Mouse (Mus musculus) Patski (cell line): Measurements from ENCODE around the gene Hoxb6. TPM values are rescaled to one million over a fixed set of nuclear protein-coding genes. Genes with fewer than 3 reads are reported as not detected.

Experiments
- ATAC-seq: fragments of 100-300 bp; one replicate; pipeline ENCODE4 v1.8.0; 2021
- CTCF ChIA-PET: fragments of 350-600 bp; sonication (Branson Sonifier 250); formaldehyde crosslinking; loops from one replicate; lab custom pipeline; 2022; ENCODE audit warnings: inconsistent platforms; lab: Charles Lee
- POLR2A ChIA-PET: fragments of 350-600 bp; sonication (Branson Sonifier 250); formaldehyde crosslinking; loops from one replicate; lab custom pipeline; 2022; ENCODE audit warnings: antibody characterized with exemption, inconsistent platforms; lab: Charles Lee
- DNase-seq: peaks from one replicate; pipeline ENCODE4 v3.0.0-alpha.2; 2011; ENCODE audit warnings: low read depth, low spot score
- H3K27me3 ChIP-seq: fragments of 371-371 bp; one replicate; pipeline ENCODE4 v1.5.1; 2021
- CTCF ChIP-seq: fragments of 100-300 bp; IDR thresholded peaks from one replicate; pipeline ENCODE4 v1.5.1; 2021
- in situ Hi-C: fragments of 300-500 bp; cut with MboI; formaldehyde crosslinking; loops from 3 replicates; pipeline ENCODE4 v1.11.1; 2018; ENCODE audit warnings: low pct_unique_long_range_greater_than_20kb, mixed read lengths
- polyA plus RNA-seq: library from polyadenylated mRNA; unstranded; gene quantifications from one replicate; pipeline ENCODE4 v1.2.3, GENCODE M21; 2021

Gene Hoxb6
- polyA plus RNA-seq, 1 experiment from 2014 or later, result 69.7 TPM

DNA sequence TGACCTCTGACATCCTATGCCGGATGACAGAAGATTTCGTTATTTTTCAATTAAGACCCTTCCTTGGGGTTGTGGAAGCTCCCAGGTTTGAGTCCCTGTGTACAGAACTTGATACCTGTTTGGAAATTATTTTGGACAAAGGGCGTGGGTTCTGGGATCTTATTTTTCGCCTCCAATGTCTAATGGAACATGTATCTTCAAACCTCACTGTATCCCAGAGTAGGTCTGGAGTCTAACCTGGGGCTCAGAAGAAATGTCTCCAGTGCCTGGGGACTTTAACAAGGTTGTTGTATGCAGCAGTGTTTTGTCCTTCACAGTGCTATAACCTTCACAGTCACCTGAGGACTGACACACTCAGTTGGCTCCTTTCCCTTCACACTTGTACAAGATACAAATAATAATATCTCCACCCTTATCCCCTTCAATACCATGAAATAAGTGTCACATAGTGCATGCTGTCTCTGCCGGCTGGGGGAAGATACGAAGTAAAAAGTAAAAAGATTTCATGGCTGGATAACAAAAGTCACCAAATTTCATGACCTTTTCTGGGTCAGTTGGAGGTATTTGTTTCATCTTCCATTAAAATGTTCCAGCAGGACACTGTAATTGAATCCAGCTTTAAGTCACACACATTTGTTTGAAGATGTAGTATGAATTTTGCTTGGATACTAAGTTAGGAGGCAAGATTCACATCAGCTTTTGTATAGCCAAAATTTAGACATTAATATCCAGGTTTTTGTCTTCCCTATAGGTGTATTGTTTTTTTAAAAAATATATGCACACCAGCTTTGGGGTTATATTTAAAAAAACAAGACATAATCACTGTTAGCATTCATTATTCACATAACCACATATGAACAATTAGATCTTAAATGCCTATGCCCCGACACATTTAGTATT is 25.0 kb upstream of the Hoxb6 start:
- TF ChIP-seq CTCF, result no peak
- no peaks in the 10 kb centered on the region for H3K27me3 ChIP-seq
- in situ Hi-C loops, result loop anchor here (25.0 kb wide), 1 partner anchor 1180 kb away; the partner anchor contains the start of gene Itga3
- ATAC-seq (no peak), DNase-seq (no peak)
- POLR2A ChIA-PET, result interaction anchor here (0.9 to 42.9 kb wide), 3 partner anchors 13 to 35 kb away, joined by 3 to 1274 read pairs (median 3); partner anchors contain the start of genes Hoxb4, Hoxb5, Hoxb6 and Hoxb7
- CTCF ChIA-PET, result interaction anchor here (0.6 to 1.2 kb wide), 3 partner anchors 11 to 168 kb away, joined by 3 read pairs; no protein-coding TSS in a partner anchor

DNA sequence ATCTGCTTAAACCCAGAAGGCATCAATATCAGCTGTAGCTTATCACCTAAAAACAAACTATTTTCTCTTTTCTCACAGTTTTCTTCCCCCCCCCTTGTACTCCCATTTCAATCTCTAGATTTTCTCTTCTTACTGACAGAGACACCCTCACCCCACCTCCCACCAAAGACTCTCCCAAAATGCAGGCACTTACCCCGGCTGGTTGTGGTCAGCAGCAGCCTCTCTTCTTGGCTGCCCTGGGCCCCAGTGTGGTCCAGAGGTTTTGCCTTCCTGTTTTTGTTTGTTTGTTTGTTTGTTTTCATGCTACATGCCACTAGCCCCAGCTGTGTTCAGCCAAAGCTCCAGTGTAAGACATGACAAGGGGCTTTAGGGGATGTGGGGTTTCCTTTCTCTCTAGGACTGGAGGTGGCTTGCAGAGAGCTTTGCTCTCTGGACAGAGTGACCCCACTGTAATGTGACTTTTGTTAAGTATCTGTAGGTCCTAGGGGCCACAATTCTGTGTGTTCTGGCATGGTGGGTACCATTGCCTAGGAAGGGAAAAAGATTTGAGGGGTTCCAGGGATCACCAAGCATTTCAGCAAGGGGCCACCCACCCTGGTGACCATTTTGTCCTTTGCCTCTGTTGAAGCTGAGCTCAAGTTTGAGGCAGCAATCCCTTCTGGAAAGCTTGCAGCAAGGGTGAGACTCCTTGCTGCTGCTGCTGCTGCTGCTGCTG is 24.1 kb upstream of the Hoxb6 start:
- no peaks in the 10 kb centered on the region for H3K27me3 ChIP-seq
- TF ChIP-seq CTCF, result no peak
- ATAC-seq (no peak), DNase-seq (no peak)
- ChIA-PET POLR2A (interaction anchor here (0.8 to 42.9 kb wide), 5 partner anchors 14 to 34 kb away, joined by 3 to 1274 read pairs (median 3); partner anchors contain the start of genes Hoxb4, Hoxb5, Hoxb6 and Hoxb7), CTCF (interaction anchor here (0.6 to 1.2 kb wide), 6 partner anchors 10 to 169 kb away, joined by 3 read pairs; no protein-coding TSS in a partner anchor)
- in situ Hi-C loops, result loop anchor here (25.0 kb wide), 1 partner anchor 1181 kb away; the partner anchor contains the start of gene Itga3

DNA sequence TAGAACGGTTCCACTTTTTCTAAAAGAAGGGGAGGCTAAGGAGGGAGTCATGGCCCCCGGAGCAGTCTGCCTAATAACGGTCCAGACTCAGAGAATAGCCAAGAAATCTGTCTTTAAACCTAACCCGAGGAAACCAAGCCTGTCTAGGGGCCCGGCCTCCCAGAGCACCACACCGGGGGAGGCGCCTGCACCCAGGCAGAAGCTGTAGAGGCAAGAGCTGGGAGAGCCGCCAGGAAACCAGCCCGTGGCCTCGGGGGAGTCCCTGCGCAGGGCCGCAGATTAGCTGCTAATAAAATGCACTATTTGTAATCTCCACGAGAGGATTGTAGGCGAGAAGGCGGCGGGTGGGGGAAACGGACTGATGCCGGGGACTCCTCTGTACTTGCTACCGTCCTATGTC is 22.4 kb upstream of the Hoxb6 start:
- CTCF ChIA-PET, result interaction anchor here (2.2 kb wide), 1 partner anchor 8 kb away, joined by 7 read pairs; no protein-coding TSS in a partner anchor
- in situ Hi-C loops, result loop anchor here (25.0 kb wide), 1 partner anchor 1183 kb away; the partner anchor contains the start of gene Itga3
- POLR2A ChIA-PET, result interaction anchor here (0.8 to 42.9 kb wide), 2 partner anchors 18 to 32 kb away, joined by 4 to 1274 read pairs; partner anchors contain the start of genes Hoxb4, Hoxb5, Hoxb6 and Hoxb7
- no peaks in the 10 kb centered on the region for H3K27me3 ChIP-seq
- TF ChIP-seq CTCF, result no peak
- peak; percentile 36 for ATAC-seq
- DNase-seq, result no peak

DNA sequence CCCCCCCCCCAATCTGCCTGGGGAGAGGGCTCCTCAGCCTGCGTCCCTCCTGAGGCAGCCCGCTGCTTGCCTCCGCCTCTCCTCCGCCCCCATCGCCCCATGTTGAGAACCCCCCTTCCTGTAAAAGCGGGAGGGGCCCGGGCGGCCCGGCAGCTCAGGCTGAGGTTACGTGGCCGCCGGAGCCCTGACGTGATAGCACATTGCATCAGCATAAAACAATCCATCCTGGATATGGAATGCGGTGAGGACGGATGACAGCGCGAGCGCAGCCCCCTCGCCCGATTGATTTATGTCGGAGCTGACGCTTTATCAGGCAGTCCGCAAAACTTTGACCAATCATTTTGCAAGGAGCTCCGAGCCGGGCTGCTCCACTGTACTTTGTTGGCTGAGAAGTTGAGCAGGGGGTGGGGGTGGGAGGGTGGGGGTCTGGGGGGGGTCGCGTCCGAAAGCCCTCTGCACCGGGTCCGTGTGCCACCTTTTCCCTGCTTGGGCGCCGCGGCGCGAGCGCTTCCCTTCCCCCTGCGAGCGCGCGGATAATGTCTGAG is 21.2 kb upstream of the Hoxb6 start, which contains the start of gene Hoxb9:
Hoxb9 (plus strand) TSS at position 462 of the 545 bp plus-strand sequence.
- ChIA-PET CTCF (interaction anchor here (2.2 kb wide), 1 partner anchor 10 kb away, joined by 7 read pairs; no protein-coding TSS in a partner anchor), POLR2A (interaction anchor here (0.7 to 42.9 kb wide), 9 partner anchors 10 to 591 kb away, joined by 3 to 1274 read pairs (median 5); partner anchors contain the start of genes Hoxb4, Hoxb5, Hoxb6 and Hoxb7)
- no peak for TF ChIP-seq CTCF
- DNase-seq (peak; percentile 85), ATAC-seq (peak; percentile 41)
- in situ Hi-C loops, result loop anchor here (25.0 kb wide), 1 partner anchor 1184 kb away; the partner anchor contains the start of gene Itga3
- H3K27me3 ChIP-seq, result no peaks in the 10 kb centered on the region

DNA sequence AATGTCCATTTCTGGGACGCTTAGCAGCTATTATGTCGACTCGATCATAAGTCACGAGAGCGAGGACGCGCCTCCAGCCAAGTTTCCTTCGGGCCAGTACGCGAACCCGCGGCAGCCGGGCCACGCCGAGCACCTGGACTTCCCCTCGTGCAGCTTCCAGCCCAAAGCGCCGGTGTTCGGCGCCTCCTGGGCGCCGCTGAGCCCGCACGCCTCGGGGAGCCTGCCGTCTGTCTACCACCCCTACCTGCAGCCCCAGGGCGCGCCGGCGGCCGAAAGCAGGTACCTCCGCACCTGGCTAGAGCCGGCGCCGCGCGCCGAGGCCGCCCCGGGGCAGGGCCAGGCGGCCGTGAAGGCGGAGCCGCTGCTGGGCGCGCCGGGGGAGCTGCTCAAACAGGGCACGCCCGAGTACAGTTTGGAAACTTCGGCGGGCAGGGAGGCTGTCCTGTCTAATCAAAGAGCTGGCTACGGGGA is 20.7 kb upstream of the Hoxb6 start:
- in situ Hi-C loops, result loop anchor here (25.0 kb wide), 1 partner anchor 1184 kb away; the partner anchor contains the start of gene Itga3
- no peak for TF ChIP-seq CTCF
- CTCF ChIA-PET, result interaction anchor here (2.2 kb wide), 1 partner anchor 10 kb away, joined by 7 read pairs; no protein-coding TSS in a partner anchor
- POLR2A ChIA-PET, result interaction anchor here (0.5 to 42.9 kb wide), 12 partner anchors 10 to 591 kb away, joined by 3 to 1274 read pairs (median 5); partner anchors contain the start of genes Hoxb4, Hoxb5, Hoxb6 and Hoxb7
- peak; percentile 28 for ATAC-seq
- no peak for DNase-seq
- H3K27me3 ChIP-seq, result no peaks in the 10 kb centered on the region

DNA sequence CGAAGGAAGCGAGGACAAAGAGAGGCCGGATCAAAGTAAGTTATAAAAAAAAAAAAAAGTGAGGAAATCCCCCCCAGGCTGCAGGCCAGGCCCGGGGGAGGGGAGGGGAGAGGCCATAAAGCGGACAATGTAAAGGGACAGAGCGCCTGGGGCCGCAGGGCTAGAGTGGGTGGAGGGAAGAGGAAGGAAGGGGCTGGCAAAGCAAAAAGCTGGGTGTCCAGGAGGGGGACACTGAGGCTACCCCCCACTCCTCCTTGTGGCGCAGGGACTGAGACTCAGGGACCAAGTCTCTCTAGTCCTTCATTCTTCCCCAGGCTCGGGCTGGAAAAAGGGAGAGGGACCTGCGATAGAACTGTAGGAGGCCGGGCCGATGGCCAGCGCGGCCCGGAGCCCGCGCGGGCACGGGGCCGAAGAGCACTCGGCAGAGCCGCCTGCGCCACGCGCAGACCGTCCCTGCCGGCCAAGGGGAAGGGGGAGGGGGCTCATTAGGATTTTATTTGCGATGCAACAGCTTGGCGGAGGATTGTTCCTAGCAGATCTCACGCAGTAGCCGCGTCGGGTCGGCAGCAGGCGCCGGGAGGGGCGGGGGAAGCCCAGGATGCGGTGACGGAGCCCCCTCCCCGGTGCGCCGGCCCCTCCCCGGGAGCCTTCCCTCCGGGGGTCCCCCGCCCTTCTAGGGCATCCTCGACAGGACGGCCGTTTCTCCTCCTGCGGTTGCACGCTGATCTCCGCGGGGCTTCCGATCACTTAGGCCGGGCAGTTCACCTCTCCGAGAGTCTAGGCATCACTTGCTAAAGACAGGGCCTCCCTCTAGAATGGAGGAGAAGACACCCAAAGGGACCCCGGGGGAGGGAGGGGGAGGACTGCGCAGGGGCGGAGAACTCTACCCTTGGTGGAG is 20.0 kb upstream of the Hoxb6 start:
- ATAC-seq, result peak; percentile 4

DNA sequence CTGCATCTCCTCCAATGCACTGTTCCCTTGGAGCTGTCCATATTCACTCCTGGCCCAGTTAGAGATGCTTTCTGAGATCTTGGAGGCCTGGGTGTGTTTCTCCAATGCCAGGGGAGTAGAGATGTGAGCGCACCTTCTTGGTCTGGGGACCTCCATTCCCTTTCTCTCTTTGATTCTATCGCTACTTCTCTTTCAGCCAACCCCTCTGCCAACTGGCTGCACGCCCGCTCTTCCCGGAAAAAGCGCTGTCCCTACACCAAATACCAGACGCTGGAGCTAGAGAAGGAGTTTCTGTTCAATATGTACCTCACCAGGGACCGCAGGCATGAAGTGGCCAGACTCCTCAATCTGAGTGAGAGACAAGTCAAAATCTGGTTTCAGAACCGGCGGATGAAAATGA is 17.8 kb upstream of the Hoxb6 start:
- in situ Hi-C loops, result loop anchor here (25.0 kb wide), 1 partner anchor 1187 kb away; the partner anchor contains the start of gene Itga3
- CTCF ChIA-PET, result interaction anchor here (12.6 kb wide), 1 partner anchor 26 kb away, joined by 215 read pairs; the partner anchor contains the start of genes Hoxb5 and Hoxb6
- no peak for TF ChIP-seq CTCF
- POLR2A ChIA-PET, result interaction anchor here (0.6 to 42.9 kb wide), 4 partner anchors 9 to 154 kb away, joined by 3 to 1274 read pairs (median 10); partner anchors contain the start of genes Hoxb4, Hoxb5, Hoxb6 and Hoxb7
- no peaks in the 10 kb centered on the region for H3K27me3 ChIP-seq
- DNase-seq, result no peak
- ATAC-seq, result no peak

More for the DNA sequence above, 20.0 kb upstream of the Hoxb6 start:
- ChIA-PET POLR2A (interaction anchor here (0.5 to 42.9 kb wide), 10 partner anchors 9 to 590 kb away, joined by 3 to 1274 read pairs (median 5); partner anchors contain the start of genes Hoxb4, Hoxb5, Hoxb6 and Hoxb7), CTCF (interaction anchor here (1.3 to 12.6 kb wide), 3 partner anchors 11 to 350 kb away, joined by 3 to 215 read pairs (median 7); partner anchors contain the start of genes Hoxb5 and Hoxb6)
- TF ChIP-seq CTCF, result no peak
- in situ Hi-C loops, result loop anchor here (25.0 kb wide), 1 partner anchor 1185 kb away; the partner anchor contains the start of gene Itga3
- DNase-seq, result no peak
- H3K27me3 ChIP-seq, result no peaks in the 10 kb centered on the region
